Mouse (Mus musculus) CH12F3 (cell line): ENCODE results near the gene Strip2.

ENCODE experiments used
- in situ Hi-C: fragments of 300-500 bp; cut with MboI; formaldehyde crosslinking; loops from 2 replicates; pipeline ENCODE4 v1.14.3; 2020; ENCODE audit warnings: low sequenced_read_pairs

Gene Strip2

GRCm38 (mm10) chr6:29925594-29926219 lies 8.9 kb downstream of the Strip2 start:
- in situ Hi-C loops = no loop called here

- in situ Hi-C loops = no loop called here
Observed at GRCm38 (mm10) chr6:29930087-29930486, 13.3 kb downstream of the Strip2 start.

- in situ Hi-C loops = no loop called here
Observed at GRCm38 (mm10) chr6:29930665-29931064, 13.9 kb downstream of the Strip2 start.

- in situ Hi-C loops = no loop called here
Observed at GRCm38 (mm10) chr6:29931181-29931580, 14.4 kb downstream of the Strip2 start.

GRCm38 (mm10) chr6:29935741-29936140 lies 18.9 kb downstream of the Strip2 start:
- in situ Hi-C loops = no loop called here

- in situ Hi-C loops = no loop called here
Observed at GRCm38 (mm10) chr6:29940428-29940827, 23.6 kb downstream of the Strip2 start.

- in situ Hi-C loops = no loop called here
Observed at GRCm38 (mm10) chr6:29941036-29941435, 24.2 kb downstream of the Strip2 start.

- in situ Hi-C loops = no loop called here
Observed at GRCm38 (mm10) chr6:29944465-29944864, 27.7 kb downstream of the Strip2 start.

GRCm38 (mm10) chr6:29946568-29946967 lies 29.8 kb downstream of the Strip2 start:
- in situ Hi-C loops = no loop called here

GRCm38 (mm10) chr6:29947823-29948222 lies 31.0 kb downstream of the Strip2 start:
- in situ Hi-C loops = no loop called here

GRCm38 (mm10) chr6:29956749-29957148 lies 39.9 kb downstream of the Strip2 start:
- in situ Hi-C loops = no loop called here

GRCm38 (mm10) chr6:29958669-29959068 lies 41.9 kb downstream of the Strip2 start:
- in situ Hi-C loops = no loop called here

- in situ Hi-C loops = no loop called here
Observed at GRCm38 (mm10) chr6:29961081-29961480, 44.3 kb downstream of the Strip2 start.

- in situ Hi-C loops = no loop called here
Observed at GRCm38 (mm10) chr6:29967917-29968316, 51.1 kb downstream of the Strip2 start.

GRCm38 (mm10) chr6:29973341-29973740 lies 56.5 kb downstream of the Strip2 start:
- in situ Hi-C loops = no loop called here

- in situ Hi-C loops = no loop called here
Observed at GRCm38 (mm10) chr6:29974836-29975235, 58.0 kb downstream of the Strip2 start.

GRCm38 (mm10) chr6:29980461-29980860 lies 63.6 kb downstream of the Strip2 start:
- in situ Hi-C loops = no loop called here

GRCm38 (mm10) chr6:29981797-29982196 lies 65.0 kb downstream of the Strip2 start:
- in situ Hi-C loops = no loop called here

GRCm38 (mm10) chr6:29985058-29985498 lies 68.3 kb downstream of the Strip2 start:
- in situ Hi-C loops = no loop called here

GRCm38 (mm10) chr6:29985504-29985903 lies 68.7 kb downstream of the Strip2 start:
- in situ Hi-C loops = no loop called here

GRCm38 (mm10) chr6:29985986-29986385 lies 69.2 kb downstream of the Strip2 start:
- in situ Hi-C loops = no loop called here

- in situ Hi-C loops = no loop called here
Observed at GRCm38 (mm10) chr6:29987246-29987645, 70.4 kb downstream of the Strip2 start.

- in situ Hi-C loops = no loop called here
Observed at GRCm38 (mm10) chr6:29998140-29998539, 81.3 kb downstream of the Strip2 start.
